Mouse (Mus musculus) small intestine, adult 2 months (tissue): ENCODE data around the gene Actn4. TPM values are rescaled to one million over a fixed set of nuclear protein-coding genes. Genes with fewer than 3 reads are reported as not detected.

Source experiments
- H3K27ac ChIP-seq: fragments of 200-500 bp; 2 replicates; pipeline ENCODE4 v1.5.1; 2012; ENCODE audit warnings: low read depth, low read length, control low read depth, inconsistent platforms; ENCODE audit not compliant: insufficient read depth
- H3K27me3 ChIP-seq: fragments of 200-500 bp; 2 replicates; pipeline ENCODE4 v1.6.1; 2012; ENCODE audit warnings: mild to moderate bottlenecking, moderate library complexity, low read length, inconsistent platforms; ENCODE audit not compliant: control insufficient read depth, insufficient read depth
- H3K36me3 ChIP-seq: fragments of 200-500 bp; 2 replicates; pipeline ENCODE4 v1.6.1; 2012; ENCODE audit warnings: mild to moderate bottlenecking, low read length, control low read depth, inconsistent platforms; ENCODE audit not compliant: control insufficient read depth, insufficient read depth
- H3K4me1 ChIP-seq: fragments of 200-500 bp; 2 replicates; pipeline ENCODE4 v1.6.1; 2012; ENCODE audit warnings: low read length, inconsistent platforms, mixed read lengths; ENCODE audit not compliant: control insufficient read depth, insufficient read depth, insufficient read length
- H3K4me3 ChIP-seq: fragments of 200-500 bp; 2 replicates; pipeline ENCODE4 v1.5.1; 2012; ENCODE audit warnings: low read depth, mild to moderate bottlenecking, control low read depth, inconsistent platforms, low read length, moderate library complexity
- CTCF ChIP-seq: fragments of 200-500 bp; IDR thresholded peaks from 2 replicates; pipeline ENCODE4 v1.5.1; 2012; ENCODE audit warnings: low read depth, mild to moderate bottlenecking, control low read depth, inconsistent platforms, low read length, moderate library complexity, mixed read lengths; ENCODE audit not compliant: insufficient replicate concordance, insufficient read length; ENCODE audit errors: extremely low read depth
- POLR2A ChIP-seq: fragments of 200-500 bp; IDR thresholded peaks from 2 replicates; pipeline ENCODE4 v1.6.1; 2012; ENCODE audit warnings: low read depth, mild to moderate bottlenecking, control low read depth, inconsistent platforms, low read length, moderate library complexity
- WGBS: fragments of 180-500 bp; shearing (Covaris S2); methylation state at CpG from one replicate; pipeline ENCODE4 v1.1.7; 2018; 5-methylcytosine and 5-hydroxymethylcytosine counted together
- polyA plus RNA-seq: library from polyadenylated mRNA; depleted of rRNA; stranded (reverse); fragments of >200 nt; gene quantifications from 2 replicates; pipeline ENCODE4 v1.2.3, GENCODE M21; 2012

Actn4 gene
- polyA plus RNA-seq, 1 experiment, result 1,069 TPM

DNA sequence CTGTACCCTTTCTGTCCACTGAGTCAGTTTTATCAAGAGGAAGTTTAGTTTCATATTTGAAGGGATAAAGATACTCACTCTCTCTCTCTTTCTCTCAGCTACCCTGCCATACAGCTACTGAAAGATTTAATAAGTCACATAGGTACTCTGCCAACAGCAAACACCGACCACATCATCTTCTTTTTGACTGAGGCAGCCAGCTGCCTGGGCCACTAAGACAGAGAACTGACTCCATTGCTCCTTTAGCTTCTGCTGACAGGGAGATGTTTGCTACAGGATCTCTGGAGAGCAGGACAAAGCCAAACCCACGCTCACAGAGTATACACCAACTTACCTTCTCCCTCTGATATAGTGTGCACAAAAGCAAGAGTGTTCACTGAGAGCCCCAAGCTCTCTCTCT, 12.8 kb downstream of the Actn4 start:
- Histone ChIP-seq H3K4me3 (no peak overlapping the region), H3K27me3 (no peaks in the 10 kb centered on the region), H3K36me3 (peaks cover 33% of the 10 kb centered on the region), H3K4me1 (peaks cover 49% of the 10 kb centered on the region; the same call in 1 of the 2 replicates), H3K27ac (peak overlapping the region; percentile 58)
- TF ChIP-seq CTCF (no peak), POLR2A (no peak)
- WGBS, result 16% methylated on average over 2 of the region's 2 CpGs

DNA sequence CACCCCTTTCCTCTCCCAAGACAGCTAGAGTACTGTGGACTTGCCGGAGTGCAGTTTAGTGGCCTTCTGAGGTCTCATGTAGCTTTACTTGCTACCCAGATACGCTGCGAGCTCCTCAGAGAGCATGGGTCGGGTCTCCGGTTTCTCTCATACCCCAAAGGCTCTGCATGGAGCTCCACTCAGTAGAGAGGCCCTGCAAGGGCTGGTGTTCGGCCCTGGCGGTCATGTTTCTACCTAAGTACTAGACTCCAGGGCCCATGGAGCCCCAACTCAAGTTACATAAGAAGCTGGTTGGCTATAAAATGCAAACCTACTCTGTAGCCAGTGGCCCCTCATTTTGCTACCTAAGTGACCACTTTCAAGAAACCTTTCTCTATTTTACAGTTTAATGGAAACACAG, 13.4 kb downstream of the Actn4 start:
- H3K4me3 ChIP-seq, result no peak overlapping the region
- peak overlapping the region; percentile 58 for H3K27ac ChIP-seq
- no peaks in the 10 kb centered on the region for H3K27me3 ChIP-seq
- WGBS, result 91% methylated on average over 7 of the region's 7 CpGs
- H3K36me3 ChIP-seq, result peaks cover 35% of the 10 kb centered on the region
- TF ChIP-seq CTCF (no peak), POLR2A (no peak)
- peaks cover 52% of the 10 kb centered on the region; the same call in 1 of the 2 replicates for H3K4me1 ChIP-seq

GRCm38 (mm10) chr7:28946271-28946610, 15.9 kb downstream of the Actn4 start:
- Histone ChIP-seq H3K27me3 (no peaks in the 10 kb centered on the region), H3K36me3 (peaks cover 36% of the 10 kb centered on the region), H3K27ac (peak overlapping the region; percentile 58), H3K4me3 (no peak overlapping the region), H3K4me1 (peaks cover 50% of the 10 kb centered on the region)
- 58% methylated on average over 1 of the region's 1 CpGs for WGBS
- no peak for TF ChIP-seq POLR2A
- TF ChIP-seq CTCF, result no peak

GRCm38 (mm10) chr7:28945416-28946270, 16.5 kb downstream of the Actn4 start:
- WGBS, result 65% methylated on average over 10 of the region's 10 CpGs
- peak overlapping the region; percentile 58 for H3K27ac ChIP-seq
- no peak overlapping the region for H3K4me3 ChIP-seq

GRCm38 (mm10) chr7:28944756-28945415, 17.3 kb downstream of the Actn4 start:
- TF ChIP-seq CTCF, result no peak
- TF ChIP-seq POLR2A, result no peak
- H3K27me3 ChIP-seq, result no peaks in the 10 kb centered on the region
- 66% methylated on average over 6 of the region's 6 CpGs for WGBS
- no peak overlapping the region for H3K4me3 ChIP-seq
- peaks cover 42% of the 10 kb centered on the region for H3K36me3 ChIP-seq
- peaks cover 57% of the 10 kb centered on the region for H3K4me1 ChIP-seq
- peak overlapping the region; percentile 58 for H3K27ac ChIP-seq

More at GRCm38 (mm10) chr7:28945416-28946270, 16.5 kb downstream of the Actn4 start:
- TF ChIP-seq POLR2A (no peak), CTCF (no peak)
- Histone ChIP-seq H3K4me1 (peaks cover 53% of the 10 kb centered on the region), H3K27me3 (no peaks in the 10 kb centered on the region), H3K36me3 (peaks cover 37% of the 10 kb centered on the region)

GRCm38 (mm10) chr7:28943451-28944180, 18.5 kb downstream of the Actn4 start:
- no peaks in the 10 kb centered on the region for H3K27me3 ChIP-seq
- peak overlapping the region; percentile 35 for H3K27ac ChIP-seq
- H3K4me3 ChIP-seq, result no peak overlapping the region
- H3K4me1 ChIP-seq, result peaks cover 57% of the 10 kb centered on the region
- TF ChIP-seq CTCF (no peak), POLR2A (no peak)
- WGBS, result 58% methylated on average over 5 of the region's 5 CpGs
- peaks cover 37% of the 10 kb centered on the region for H3K36me3 ChIP-seq

GRCm38 (mm10) chr7:28941542-28941941, 20.6 kb downstream of the Actn4 start:
- H3K4me1 ChIP-seq, result peaks cover 52% of the 10 kb centered on the region
- no peak for TF ChIP-seq POLR2A
- TF ChIP-seq CTCF, result no peak
- no peak overlapping the region for H3K4me3 ChIP-seq
- WGBS, result 27% methylated on average over 4 of the region's 4 CpGs
- peak overlapping the region; percentile 60 for H3K27ac ChIP-seq
- no peaks in the 10 kb centered on the region for H3K27me3 ChIP-seq
- H3K36me3 ChIP-seq, result peaks cover 28% of the 10 kb centered on the region
